Mouse (Mus musculus): ENCODE results near the gene Tbr1. TPM values are rescaled to one million over a fixed set of nuclear protein-coding genes. Genes with fewer than 3 reads are reported as not detected.

Gene Tbr1
- polyA plus RNA-seq, 1 experiment from 2014 or later: 0.04 TPM

- Histone ChIP-seq H3K27ac (no peak overlapping the region), H3K4me1 (replicated peaks; ENCODE audit: insufficient read depth, low read length) (no peaks in the 10 kb centered on the region), H3K9me3 (replicated peaks; ENCODE audit: low read length) (no peaks in the 10 kb centered on the region), H3K4me3 (replicated peaks; ENCODE audit: low read depth, low read length) (no peak overlapping the region), H3K36me3 (ENCODE audit: insufficient read depth, low read length) (no peaks in the 10 kb centered on the region), H3K27me3 (ENCODE audit: insufficient read depth, low read length) (no peaks in the 10 kb centered on the region), H3K4me2 (ENCODE audit: low read length) (no peak overlapping the region), H3K9ac (ENCODE audit: low read depth, low read length) (no peak overlapping the region)
- DNase-seq (ENCODE audit: low spot score) (no peak), ATAC-seq (replicated peaks; ENCODE audit: low FRiP score, low read depth) (no peak)
- 81% methylated on average over 2 of the region's 2 CpGs for WGBS
- no peak for TF ChIP-seq CTCF (IDR thresholded peaks at IDR 0.05; ENCODE audit: low read depth)
Measured at GRCm38 (mm10) chr2:61837243-61837806, 34.6 kb downstream of the Tbr1 start.

Small RNA genes within 50 kb of the gene (microRNA-seq; reads per million reads assigned to microRNA genes)
- gene Gm22403: not detected

Other genes starting within 250 kb of the Tbr1 start
- 21.9 and 24.7 TPM in 2 replicates for gene Tank, start 224.3 kb upstream of the Tbr1 start, polyA plus RNA-seq (2015; fragmentation: Nextera tagmentation; extraction: Ambion mirVana)
- 165 and 169 TPM in 2 replicates for gene Psmd14, start 91.2 kb upstream of the Tbr1 start, polyA plus RNA-seq (2015; fragmentation: Nextera tagmentation; extraction: Ambion mirVana)
- 0.28 and 0.38 TPM in 2 replicates for gene Slc4a10, start 243.5 kb downstream of the Tbr1 start, polyA plus RNA-seq (2015; fragmentation: Nextera tagmentation; extraction: Ambion mirVana)

Measured in kidney, postnatal 0 days (tissue).